Mouse (Mus musculus) kidney, adult 8-10 months (tissue): ENCODE results near the gene Cdk19.
A peak's percentile ranks its signal among the peaks of the same experiment; 100 is the strongest.
"Not testable (repeated sequence)": the region's sequence is repeated elsewhere in the genome, so short reads cannot be mapped to it uniquely, and the experiment has no call there.

Source experiments
- DNase-seq, 2 experiments: peaks; one replicate each; pipeline ENCODE4 v3.0.0; 2022

Cdk19 gene

DNA sequence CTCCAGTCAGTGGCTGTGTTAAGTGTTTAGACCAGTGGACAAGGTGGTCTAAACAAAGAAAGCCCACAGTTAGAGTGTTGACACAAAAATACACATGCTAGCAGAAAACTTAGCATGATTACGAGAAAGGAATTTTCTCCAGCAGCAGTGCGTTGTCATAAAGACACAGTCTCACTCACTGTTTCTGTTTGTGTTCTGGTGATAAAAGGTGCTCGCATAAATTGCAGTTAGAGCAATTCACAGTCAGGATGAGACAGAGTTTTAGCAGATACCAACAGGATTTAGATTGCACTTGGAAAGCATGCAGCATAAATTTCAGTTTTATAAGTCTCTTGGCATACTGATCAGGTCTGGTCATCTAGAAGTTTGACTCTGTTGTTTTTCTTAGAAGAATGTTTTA lies 59.5 kb downstream of the Cdk19 start:
- no peak for DNase-seq

DNA sequence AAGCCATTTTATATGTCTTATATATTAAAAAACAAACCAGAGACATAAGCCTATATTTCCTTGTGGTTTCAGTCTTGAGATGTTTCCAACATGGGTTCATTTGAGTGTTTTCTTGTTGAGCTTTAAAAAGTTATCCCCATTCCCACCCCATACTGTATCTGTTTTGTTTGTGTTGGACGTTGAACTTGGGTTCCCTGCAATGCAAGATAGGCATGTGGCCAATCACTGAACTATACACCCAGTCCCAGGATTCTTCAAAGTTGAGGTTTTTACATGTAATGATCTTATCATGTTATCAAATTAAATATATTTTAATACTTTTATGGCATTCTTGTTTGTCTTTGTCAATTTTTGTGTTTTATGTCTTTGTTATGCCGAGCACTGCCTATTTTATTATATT lies 60.0 kb downstream of the Cdk19 start:
- DNase-seq, result no peak

DNA sequence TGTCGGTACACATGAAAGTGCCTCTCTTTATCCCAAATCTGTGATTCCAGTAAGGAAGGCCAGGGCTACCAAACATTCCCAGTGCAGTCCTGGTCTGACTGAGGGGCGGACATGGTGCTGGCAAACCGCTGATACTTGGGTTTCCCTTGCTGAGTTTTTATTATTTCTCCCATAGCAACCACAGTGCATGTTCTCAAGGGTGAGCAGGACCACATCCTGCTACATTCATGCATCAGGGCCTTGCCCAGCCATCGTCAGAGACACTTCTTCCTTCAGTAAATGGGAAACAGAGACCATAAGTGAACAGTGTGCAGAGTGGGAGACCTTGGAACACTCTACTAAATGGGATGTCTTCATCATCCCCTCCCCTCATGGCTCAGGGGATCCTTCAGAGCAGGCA lies 60.9 kb downstream of the Cdk19 start:
- DNase-seq, result no peak

DNA sequence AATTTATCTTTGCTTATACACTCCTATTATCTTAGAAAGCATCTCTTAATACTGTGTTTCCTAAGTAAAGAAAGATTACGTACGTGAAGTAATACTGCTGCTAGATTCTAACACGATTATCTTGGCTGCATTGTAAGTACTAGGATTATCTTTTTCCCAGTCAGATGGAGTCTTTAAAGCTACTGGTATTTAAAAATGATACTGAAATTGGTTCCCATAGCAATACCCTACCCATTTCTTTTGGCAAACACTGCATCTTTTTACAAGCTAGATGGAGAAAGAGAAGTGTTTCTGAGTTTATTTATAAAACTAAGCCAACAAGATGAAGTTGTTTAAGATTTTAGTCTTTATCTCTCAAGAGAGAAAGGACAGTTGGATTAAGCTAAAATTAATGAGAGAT lies 67.3 kb downstream of the Cdk19 start:
- DNase-seq, result no peak

DNA sequence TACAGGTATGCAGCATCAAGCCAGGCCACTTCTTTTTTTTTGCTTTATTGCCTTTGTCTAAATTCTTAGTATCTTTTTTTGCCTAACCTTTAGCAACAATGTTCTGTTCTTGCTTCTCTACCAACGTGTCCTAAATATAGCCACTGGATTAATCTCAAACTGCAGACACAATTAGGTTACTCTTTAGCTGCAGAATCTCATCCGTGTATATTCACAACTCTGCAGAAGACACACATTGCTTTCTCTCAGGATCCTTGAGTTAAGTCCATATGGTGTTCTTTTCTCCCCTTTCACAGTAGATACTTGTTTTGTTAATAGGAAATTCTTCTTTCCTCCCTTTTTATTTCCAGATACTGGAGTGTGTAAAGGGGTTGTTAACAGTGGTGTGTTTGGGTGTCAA lies 70.0 kb downstream of the Cdk19 start:
- no peak for DNase-seq

DNA sequence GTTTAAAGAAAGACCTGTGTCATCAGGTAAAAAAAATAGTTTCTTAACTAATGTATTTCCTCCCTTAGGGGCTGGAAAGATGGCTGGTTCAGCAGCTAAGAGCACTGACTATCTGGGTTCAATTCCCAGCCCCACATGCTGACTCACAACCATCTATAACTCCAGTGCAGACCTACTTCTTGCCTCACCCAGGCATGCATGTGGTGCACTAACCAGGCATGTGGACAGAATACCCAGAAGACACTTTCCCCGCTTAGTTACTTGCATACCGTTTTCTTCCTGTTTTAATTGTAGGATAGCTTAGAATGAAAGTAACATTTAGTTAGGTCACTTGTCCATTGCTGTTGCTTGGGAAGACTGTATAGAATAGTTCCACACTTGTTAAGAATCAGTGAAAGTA lies 72.0 kb downstream of the Cdk19 start:
- DNase-seq, result no peak

DNA sequence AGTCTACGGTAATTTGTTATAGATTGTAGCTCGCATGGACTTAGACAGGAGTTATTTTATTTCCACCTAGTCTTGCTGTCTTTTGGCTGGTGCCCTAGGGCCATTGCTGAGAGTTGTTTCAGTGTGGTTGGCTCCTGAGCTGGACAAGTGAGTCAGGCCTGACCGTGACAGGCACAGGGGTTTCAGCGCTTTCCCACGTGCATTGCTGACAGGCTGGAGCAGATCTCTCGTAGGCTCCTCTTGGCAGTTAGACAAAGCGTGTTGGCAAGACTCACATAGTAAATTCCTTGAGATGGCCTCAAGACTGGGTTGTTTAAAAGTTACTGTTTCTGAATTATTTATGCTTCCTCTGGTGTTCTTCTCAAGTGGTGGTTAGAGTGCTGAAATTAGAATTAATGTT lies 77.6 kb downstream of the Cdk19 start:
- DNase-seq, result peak; percentile 62 to 66

DNA sequence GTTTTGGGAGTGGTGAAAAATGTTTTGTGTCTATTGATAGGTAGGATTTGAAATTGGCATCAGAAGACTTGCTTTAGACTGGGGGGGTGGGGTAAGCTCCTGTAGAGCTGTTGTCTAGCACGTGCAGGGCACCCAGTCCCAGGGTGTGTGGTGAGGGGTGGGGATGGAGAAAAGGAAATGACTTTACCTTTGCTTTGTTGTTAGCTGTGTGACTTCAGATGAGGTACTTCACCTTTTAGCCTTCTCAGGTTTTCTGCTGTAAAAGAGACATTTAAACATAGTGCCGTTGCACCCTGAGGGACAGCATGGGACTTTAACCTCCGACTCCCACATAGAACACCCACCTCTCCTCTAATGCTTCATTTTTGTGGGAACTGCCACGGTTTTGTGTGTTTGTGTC lies 80.5 kb downstream of the Cdk19 start:
- DNase-seq, result no peak

DNA sequence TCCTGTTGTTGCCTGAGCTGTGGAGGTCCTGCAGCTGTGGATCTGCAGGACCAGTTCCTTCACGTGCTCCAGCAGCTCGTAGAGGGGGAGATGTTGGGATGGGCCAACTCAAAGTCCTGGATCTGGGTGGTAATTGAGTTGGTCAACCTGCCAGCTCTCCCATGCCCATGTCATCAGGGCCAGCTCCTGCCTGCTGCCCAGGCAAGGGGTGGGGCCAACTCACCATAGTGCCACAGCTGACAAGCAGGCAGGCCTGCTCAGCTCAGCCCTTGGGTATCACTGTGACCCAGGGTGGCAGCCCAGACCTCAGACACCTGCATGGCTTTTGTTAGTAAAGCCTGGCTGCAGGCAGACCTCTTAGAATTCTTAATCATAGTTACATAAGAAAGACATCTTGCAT lies 81.3 kb downstream of the Cdk19 start:
- DNase-seq, result no peak

DNA sequence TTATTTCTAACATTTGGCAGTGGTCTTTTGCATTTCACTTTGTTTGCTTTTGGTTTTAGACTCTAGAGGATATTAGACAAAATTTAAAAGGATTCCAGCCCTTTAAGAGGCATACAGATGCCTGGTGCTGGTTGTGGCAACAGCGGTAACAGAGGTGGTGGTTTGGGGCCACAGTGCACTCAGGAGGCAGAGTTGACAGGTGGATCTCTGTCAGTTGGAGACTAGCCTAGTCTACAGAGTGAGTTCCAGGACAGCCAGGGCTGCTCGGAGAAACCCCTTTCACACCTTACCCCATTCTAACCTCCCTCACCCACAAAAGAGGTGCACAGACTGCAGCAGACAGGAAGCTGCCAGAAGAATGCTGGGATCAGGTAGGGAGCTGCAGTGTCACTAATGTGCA lies 82.4 kb downstream of the Cdk19 start:
- no peak for DNase-seq

DNA sequence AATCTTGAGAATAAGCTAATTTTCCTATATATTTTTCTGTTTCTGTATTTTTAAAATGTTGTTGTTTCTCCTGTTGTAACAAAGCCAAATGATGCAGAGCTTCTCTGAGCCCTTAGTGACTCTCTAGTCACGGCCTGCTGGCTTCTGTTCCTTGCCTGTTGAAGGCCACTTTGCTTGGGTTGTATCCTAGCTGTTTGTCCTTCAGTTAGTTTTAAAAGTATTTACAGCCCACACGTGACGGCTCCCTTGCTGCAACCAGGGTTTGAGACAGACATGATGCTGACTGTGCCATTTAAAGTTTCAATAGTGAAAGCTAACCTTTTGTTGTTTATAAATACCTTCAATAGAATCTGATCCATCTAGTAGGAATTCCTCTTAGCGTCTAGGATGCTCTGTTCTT lies 83.3 kb downstream of the Cdk19 start:
- no peak for DNase-seq

DNA sequence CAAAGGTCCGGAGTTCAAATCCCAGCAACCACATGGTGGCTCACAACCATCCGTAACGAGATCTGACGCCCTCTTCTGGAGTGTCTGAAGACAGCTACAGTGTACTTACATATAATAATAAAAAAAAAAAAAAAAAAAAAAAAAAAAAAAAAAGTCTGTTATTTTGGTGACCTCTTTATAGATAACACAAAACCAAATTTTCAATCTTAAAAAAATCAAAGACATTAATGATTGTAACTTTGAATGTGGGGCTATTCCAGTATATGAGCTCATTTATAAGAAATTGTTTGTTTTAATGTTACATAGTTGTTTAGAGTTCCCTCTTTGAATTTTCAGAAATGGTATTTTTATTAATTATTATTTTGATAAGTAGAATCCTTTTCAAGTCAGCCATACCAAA lies 85.1 kb downstream of the Cdk19 start:
- DNase-seq, result not testable (repeated sequence)

DNA sequence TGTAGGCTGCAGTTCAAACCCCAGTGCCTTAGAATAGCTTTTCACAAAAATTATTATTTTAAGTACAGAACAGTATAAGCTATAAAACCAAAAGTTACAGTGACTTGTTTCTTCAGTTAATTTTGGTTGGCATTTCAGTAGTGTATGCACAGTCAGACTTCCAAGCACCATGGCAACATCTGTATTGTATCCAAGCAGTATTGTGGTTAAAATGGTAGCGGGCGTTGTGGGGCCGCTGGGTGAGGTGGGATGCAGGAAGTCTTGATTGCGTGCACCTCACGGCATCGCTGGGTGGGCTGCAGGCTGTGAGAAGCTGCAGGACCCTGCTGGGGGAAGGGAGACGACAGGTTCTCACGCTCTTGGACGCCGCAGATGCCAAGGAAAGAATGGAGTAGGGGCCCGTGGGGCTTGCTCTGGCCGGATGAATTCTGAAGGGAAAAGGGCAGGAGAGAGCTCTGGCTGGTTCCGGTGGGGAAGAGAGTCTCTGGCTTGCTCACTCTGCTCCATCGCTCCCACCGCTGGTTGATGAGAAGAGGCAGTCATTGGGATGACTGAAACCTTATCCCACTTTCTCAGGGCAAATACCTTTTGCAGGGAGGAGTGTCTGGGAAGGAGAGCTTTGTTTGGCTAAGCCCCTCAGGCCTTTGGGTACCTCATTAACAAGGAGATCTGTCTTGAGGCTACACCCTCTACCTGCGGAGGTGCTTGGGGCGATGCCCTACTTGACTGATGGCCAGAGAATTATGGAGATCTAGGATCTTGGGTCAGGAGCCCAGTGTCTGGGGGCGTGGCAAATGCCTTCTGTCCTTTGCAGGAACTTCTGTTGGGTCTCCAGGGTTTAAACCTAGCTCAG lies 86.1 kb downstream of the Cdk19 start:
- DNase-seq, result no peak

DNA sequence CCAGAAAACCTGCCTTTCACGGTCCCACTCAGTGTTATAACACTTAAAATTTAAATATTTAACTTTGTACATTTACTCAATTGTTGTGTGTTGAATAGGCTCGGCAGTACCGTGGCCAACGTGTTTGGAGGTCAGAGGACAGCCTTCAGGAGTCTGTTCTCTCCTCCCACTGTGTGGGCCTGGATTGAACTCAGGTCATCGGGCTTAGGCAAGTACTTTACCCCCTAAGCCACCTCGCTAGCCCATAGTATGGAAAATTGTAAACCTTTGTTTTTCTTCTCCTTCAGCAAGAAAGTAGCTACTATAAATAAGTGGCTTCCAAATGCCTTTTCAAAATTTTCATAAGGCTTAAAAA lies 86.7 kb downstream of the Cdk19 start:
- DNase-seq, result peak; percentile 13 to 19

DNA sequence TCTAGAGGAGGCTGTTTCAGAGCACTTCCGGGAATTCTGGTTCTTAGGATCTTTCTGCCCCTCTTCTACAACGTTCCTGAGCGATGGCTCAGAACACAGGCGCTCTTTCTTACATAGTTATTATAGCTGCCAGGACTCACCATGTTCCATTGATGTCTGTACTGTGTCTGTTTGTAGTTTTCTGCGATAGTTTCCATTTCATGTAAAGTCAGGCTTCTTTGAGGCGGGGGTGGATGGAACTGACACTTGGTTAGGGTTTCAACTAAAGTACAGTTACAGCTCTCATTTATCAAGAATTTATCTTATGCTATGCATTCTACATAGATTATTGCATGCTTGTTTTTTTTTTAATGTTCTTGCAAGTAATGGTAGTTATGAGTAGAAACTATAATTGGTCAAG lies 89.3 kb downstream of the Cdk19 start:
- no peak for DNase-seq

DNA sequence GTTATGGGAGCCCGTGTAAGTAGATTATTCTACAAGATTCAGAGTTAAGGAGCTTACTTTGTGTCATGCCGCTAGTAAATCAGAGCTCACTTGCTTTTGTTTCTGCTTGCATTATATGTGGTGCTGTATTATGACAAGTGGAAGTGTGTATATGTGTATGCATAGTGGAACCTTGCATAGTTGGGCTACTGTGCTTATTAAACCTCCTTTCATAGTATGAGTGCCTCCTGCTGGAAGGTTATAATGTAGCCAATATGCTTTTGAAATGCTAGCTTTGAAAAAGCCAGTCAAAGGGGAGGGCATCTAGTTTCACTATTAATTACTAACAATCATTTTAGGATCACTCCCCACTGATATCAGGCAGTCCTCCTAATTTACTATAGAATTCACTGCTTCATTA lies 89.7 kb downstream of the Cdk19 start:
- no peak for DNase-seq

DNA sequence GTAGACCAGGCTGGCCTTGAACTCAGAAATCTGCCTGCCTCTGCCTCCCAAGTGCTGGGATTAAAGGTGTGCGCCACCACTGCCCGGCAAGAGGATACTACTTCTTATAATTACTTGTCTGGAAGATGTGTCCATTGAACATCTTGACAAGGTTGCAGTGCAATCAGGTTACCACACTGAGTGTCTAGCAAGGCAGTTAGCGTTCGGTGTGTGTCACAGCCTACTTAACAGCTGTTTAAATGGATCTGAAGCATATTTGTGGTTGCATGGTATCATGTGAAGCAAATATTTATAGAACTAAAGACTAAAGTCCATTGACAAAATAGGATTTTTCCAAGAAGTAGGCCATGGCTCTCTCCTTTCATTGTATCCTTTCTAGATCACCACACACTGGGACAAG lies 90.8 kb downstream of the Cdk19 start:
- no peak for DNase-seq

DNA sequence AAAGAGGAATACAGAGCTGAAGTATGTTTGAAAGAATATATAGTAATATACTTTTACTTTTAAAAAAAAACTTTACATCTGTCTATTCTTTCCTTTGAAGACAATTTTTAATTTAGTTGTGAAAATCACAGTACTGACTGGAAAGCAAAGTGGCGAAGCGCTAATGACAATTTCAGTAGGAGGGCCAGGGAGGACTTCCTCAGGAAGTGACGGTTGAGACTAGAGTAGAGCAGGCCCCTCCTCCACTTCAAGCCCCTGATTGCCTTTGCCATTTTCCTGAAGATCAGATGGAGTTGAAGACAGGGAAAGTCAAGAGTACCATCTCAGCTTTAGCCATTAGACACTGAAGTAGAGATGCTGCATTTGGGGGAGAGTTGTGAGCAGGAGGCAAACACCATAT lies 92.6 kb downstream of the Cdk19 start:
- no peak for DNase-seq

DNA sequence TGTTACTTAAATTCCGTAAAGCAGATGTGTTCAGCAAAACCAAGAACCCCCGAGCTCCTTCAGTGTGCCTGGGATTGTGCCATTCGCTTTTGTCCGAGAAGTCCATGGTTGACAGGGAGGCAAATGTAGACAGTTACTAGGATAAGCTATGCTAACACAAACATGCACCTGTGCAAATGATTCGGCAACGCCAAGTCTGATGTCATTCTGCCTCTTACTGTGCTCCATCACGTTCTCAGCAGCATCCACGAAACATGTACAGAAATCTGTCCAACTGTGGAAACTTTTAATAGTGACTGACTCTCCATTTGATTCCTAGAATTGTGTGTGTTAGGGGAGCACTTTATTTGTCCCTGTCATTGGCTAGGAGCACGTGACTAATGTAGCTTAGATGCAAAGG lies 93.0 kb downstream of the Cdk19 start:
- DNase-seq, result no peak

DNA sequence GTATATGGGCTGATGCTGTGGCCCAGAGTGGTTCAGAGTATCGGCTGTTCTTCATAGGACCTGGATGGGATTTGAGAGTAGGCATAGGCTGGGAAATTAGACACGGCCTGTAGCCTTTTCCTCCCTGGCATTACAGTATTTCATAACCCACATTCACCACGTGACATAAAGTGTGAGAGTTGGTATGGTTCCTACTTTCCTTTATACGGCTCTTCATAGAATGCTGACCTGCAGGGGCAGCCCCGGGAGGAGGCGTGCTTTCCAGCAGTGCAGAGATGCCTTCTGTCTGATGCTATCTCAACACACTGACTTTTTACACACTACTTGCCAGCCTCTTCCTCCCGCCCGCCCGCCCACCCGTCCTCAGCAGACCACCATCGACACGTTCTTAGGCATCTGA lies 96.0 kb downstream of the Cdk19 start:
- DNase-seq, result no peak

DNA sequence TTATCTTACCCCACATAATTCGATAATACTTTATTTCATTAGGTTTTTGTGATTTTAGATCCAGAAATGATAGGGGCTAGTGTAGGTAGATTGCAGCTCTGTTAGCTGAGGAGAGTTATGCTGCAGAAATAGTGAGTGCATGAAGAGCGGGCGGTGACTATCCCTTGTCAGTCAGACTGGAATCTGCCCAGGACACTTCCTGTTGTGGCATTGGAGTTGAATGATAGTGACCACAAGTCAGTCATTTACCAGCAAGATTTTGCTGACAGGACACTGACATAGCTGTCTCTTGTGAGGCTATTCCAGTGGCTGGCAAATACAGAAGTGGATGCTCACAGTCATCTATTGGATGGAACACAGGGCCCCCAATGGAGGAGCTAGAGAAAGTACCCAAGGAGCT lies 97.8 kb downstream of the Cdk19 start:
- DNase-seq, result no peak

DNA sequence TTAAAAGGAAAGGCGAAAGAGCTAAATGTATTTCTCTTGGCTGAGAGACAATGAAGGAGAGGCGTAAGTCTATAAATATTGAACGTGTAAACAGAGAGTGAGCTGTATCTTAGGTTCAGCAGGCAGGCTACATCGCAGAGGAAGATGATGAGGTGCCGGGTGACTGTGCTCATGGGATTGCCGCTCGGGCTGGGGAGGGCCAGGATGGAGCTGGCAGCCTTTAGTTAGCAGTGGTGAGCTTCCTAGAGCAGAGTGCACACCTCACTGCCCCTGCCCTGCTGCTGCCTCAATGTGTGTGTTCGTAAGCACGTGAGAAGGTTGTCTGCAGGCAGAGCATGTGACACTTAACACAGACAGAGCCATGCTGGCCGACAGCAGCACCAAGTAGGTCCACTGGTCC lies 101.4 kb downstream of the Cdk19 start:
- DNase-seq, result no peak

DNA sequence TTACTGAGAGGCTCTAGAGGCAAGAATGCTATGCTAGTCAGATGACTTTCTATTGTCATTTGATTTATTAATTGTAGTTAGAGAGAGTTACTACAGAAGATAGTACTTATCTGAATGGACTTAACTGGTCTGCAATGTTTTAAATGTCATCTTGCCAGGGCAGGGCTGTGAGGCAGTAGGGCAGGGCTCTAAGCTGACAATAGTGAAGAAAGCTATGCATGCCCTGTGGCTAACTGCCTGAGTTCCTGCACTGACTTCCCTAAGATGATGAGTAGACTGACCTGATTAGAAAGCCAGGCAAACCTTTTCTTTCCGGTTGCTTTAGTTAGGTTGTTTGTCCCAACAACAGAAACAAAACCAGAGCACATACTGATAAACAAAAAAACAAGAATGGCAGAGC lies 102.7 kb downstream of the Cdk19 start:
- no peak for DNase-seq

DNA sequence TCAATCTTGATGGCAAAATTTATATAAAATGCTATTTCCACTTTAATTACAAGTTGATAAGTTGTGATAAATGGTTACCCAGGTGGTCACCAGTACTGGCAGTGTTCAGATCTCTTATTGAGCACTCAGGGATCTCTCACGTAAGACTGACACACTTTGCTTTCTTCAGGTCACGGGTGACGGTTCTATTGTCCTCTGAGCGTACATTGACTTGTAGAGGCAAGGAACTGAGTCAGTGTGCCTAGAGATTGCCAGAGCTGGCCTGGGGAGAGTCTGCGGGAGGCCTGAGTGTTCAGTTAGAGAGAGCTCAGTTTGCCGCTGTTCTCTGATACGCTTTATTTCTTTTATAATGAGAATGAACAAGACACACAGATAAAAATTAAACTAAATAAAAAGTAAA lies 104.0 kb downstream of the Cdk19 start:
- no peak for DNase-seq

DNA sequence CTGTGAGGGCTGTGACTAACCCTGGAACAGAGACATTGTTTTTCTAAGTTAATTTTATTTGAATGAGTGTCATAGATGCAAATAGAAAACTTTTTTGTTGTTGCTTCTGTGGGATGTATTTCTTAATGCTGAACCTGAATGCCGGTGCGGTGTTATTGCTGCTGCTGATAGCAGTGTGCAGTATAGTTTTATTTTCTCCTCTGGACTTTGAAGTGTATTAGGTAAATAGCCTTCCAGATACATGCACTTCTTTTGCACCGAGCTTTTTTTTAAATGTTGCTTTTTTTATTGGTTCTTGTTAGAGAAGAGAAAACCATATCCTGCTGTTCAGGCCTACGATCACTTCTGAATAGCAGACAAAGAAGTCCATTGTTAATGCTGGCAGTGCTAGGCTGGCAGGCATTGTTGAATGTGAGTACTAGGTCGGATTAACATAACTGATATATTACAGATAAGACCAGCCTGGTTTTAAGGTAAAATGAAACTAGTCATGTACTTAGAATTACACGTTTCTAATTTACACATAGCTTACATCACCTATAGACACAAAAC lies 104.5 kb downstream of the Cdk19 start:
- DNase-seq, result no peak
